Mouse (Mus musculus) lung, adult 10 weeks (tissue): ENCODE results near the gene Khdrbs1. TPM values are rescaled to one million over a fixed set of nuclear protein-coding genes. Genes with fewer than 3 reads are reported as not detected.

Experiments
- polyA plus RNA-seq: library from polyadenylated mRNA; stranded (reverse); fragments of 350-450 nt; fragmentation: Illumina TruSeq; extraction: RNeasy Lipid Tissue Mini Kit (QIAGEN cat#74804); gene quantifications from one replicate; pipeline ENCODE4 v1.2.3, GENCODE M21; 2014; ENCODE audit warnings: low read depth, low replicate concordance; ENCODE audit not compliant: insufficient read depth

The Khdrbs1 gene
- polyA plus RNA-seq, result 37.7 TPM

GRCm38 (mm10) chr4:129742232-129743009 lies at the start of gene Khdrbs1:
Gene Khdrbs1 (minus strand): TSS chr4:129742303.

GRCm38 (mm10) chr4:129696158-129696985 lies 45.7 kb downstream of the Khdrbs1 start, which contains the start of gene Tmem39b:
Gene Tmem39b (minus strand): TSS chr4:129696838.

GRCm38 (mm10) chr4:129672083-129672877 lies 69.8 kb downstream of the Khdrbs1 start, which contains the start of gene Kpna6:
Gene Kpna6 (minus strand): TSS chr4:129672767.

Other genes with a start within 250 kb of the Khdrbs1 start
- gene Marcksl1, start 228.7 kb downstream of the Khdrbs1 start, polyA plus RNA-seq, result 18.3 TPM
- gene Hdac1, start 199.6 kb downstream of the Khdrbs1 start, polyA plus RNA-seq, result 58.9 TPM
- gene Lck, start 168.7 kb downstream of the Khdrbs1 start, polyA plus RNA-seq, result 12.2 TPM
- 0.46 TPM for gene Fam167b, start 163.8 kb downstream of the Khdrbs1 start, polyA plus RNA-seq
- 182 TPM for gene Eif3i, start 141.7 kb downstream of the Khdrbs1 start, polyA plus RNA-seq
- 101 TPM for gene Tmem234, start 141.6 kb downstream of the Khdrbs1 start, polyA plus RNA-seq
- gene Dcdc2b, start 128.0 kb downstream of the Khdrbs1 start, polyA plus RNA-seq, result 13.5 TPM
- 23.5 TPM for gene Iqcc, start 123.2 kb downstream of the Khdrbs1 start, polyA plus RNA-seq
- 30.3 TPM for gene Ccdc28b, start 118.4 kb downstream of the Khdrbs1 start, polyA plus RNA-seq
- 19.8 TPM for gene Txlna, start 101.2 kb downstream of the Khdrbs1 start, polyA plus RNA-seq
- gene Kpna6, start 69.5 kb downstream of the Khdrbs1 start, polyA plus RNA-seq, result 10.6 TPM
- 5.7 TPM for gene Tmem39b, start 45.5 kb downstream of the Khdrbs1 start, polyA plus RNA-seq
- 145 TPM for gene Ptp4a2, start 68.9 kb upstream of the Khdrbs1 start, polyA plus RNA-seq
- not detected for gene Spocd1, start 186.9 kb upstream of the Khdrbs1 start, polyA plus RNA-seq
- 0.52 TPM for gene Adgrb2, start 242.6 kb upstream of the Khdrbs1 start, polyA plus RNA-seq